Mouse (Mus musculus) embryonic stem cell, embryonic (primary cell): ENCODE data around the gene 1700008O03Rik.

Experiments used
- CTCF ChIA-PET, 4 experiments: fragments of 300-600 bp in 2 of 4; fragments of 350-600 bp in 2 of 4; sonication (Branson Sonifier 250); formaldehyde crosslinking; loops; one replicate each; lab custom pipeline; 2022; ENCODE audit warnings: inconsistent platforms in 2 of 4; lab: Charles Lee
- POLR2A ChIA-PET, 4 experiments: fragments of 300-600 bp in 2 of 4; fragments of 350-600 bp in 2 of 4; sonication (Branson Sonifier 250); formaldehyde crosslinking; loops; one replicate each; lab custom pipeline; 2022; ENCODE audit warnings: antibody characterized with exemption in 4 of 4, inconsistent platforms in 1 of 4; lab: Charles Lee

The 1700008O03Rik gene

DNA sequence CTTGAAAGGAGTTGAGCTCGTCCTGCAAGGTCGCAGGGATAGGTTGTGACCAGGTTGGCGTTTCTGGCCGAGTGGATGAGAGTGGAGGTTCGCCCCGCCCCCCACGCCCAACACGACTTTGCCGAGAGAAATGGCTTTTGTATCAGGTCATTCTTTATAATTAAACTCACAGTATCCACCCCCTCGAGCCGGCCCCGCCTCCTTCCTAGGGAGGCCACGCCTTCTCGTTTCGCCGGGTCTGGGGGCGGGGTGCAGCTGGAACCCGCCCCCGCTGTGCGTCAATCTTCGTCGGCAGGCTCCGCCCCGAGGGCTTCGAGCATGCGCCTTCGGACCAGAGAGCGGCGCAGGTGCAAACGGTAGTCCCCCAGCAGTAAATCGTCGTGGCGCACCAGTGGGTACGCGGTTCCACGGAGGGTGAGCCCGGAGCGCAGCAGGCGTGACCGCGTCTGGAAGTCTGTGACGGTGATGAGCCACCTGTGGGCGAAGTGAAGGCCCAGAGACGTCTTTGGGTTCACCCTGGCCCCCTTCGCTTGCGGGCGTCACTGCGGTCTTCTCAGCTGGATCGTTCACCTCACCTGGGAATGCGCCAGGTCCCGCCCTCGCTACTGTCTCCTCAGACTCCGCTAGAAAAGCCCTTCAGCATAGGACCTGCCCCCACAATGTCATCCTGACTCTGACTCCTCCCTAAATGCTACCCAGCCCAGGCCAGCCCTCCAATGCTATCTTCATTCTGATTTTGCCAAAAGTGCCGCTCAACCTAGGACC is 25.5 kb downstream of the 1700008O03Rik start:
- POLR2A ChIA-PET, result interaction anchor here in 3 of 4 experiments (0.5 to 2.7 kb wide), 78 partner anchors 9 to 746 kb away, joined by 3 to 37 read pairs (median 4); partner anchors contain the start of genes Emc10 (in 2 of the 3), Fam71e1 (in 2 of the 3), Josd2 (in 2 of the 3) and Kcnc3 (in 2 of the 3)
- CTCF ChIA-PET, result interaction anchor here (0.5 to 2.2 kb wide), 30 partner anchors 9 to 747 kb away, joined by 3 to 26 read pairs (median 4); partner anchors contain the start of gene Pold1 (in 1 of the 4)

DNA sequence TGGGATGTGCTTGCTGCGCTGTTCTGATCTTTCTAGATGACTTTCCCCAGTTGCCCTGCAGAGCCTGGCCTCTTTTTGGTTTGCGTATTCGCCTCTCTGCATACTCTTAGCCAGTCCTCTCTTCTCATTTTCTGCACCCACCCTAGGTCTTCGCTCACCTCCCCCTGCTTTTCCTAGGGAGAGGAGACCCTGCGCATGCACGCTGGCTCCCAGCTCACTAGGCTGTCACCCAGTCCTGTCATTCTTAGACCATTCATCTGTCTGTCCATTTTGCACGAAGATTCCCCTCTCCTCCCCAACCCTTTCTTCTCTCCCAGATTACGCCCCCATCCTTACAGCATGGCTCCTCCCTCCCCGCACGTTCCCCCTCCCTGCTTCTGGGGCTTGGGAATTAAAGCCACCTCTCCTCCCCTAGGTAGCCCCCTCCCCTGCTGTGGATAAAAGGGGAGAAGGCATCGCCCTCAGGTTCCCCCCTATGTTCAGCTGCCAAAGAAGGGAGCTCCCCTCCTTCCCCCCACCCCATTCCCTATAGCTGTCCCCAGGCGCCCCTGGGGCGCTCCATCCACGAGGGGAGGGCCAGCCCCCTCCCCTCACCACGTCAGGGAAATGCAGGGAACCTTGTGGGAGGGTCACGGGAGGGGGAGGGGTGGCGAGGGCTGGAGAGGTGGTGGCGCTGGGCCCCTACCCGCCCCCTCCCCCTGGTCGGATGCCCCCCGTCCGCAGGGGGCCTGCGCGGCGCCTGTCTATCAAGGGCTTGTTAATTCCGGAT is 26.6 kb downstream of the 1700008O03Rik start:
- ChIA-PET POLR2A (interaction anchor here in 3 of 4 experiments (0.5 to 2.7 kb wide), 37 partner anchors 8 to 745 kb away, joined by 3 to 37 read pairs (median 4); partner anchors contain the start of genes Emc10 (in 2 of the 3), Fam71e1 (in 2 of the 3), Akt1s1 (in 1 of the 3) and Josd2 (in 1 of the 3)), CTCF (interaction anchor here in 3 of 4 experiments (0.8 to 2.2 kb wide), 10 partner anchors 8 to 343 kb away, joined by 3 to 26 read pairs (median 5); no protein-coding TSS in a partner anchor)

DNA sequence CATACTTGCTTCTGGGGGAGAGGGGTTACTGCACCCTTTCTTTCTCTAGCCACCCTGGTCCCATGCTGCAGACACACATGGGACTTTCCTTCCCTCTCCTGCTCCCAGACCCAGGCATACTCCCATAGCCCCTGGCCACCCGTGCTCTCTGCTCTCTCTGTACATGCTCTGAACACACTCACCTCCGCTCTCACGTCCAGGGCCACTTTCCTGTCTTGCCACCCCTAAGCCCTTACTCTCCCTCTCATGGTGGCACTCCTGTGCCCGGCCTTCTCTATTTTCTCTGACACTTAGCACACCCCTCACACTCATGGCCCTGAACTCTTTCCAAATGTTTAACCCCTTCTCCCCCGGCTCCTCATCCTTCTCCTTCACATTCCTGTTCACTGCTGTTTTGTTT is 27.6 kb downstream of the 1700008O03Rik start:
- ChIA-PET CTCF (interaction anchor here in 3 of 4 experiments (0.6 to 0.7 kb wide), 4 partner anchors 95 to 345 kb away, joined by 3 to 6 read pairs (median 6); no protein-coding TSS in a partner anchor), POLR2A (interaction anchor here in 2 of 4 experiments (0.5 to 1.2 kb wide), 7 partner anchors 14 to 922 kb away, joined by 3 to 5 read pairs (median 3); partner anchors contain the start of gene Pold1 (in 1 of the 2))

- ChIA-PET POLR2A (interaction anchor here in 2 of 4 experiments (0.5 to 1.2 kb wide), 8 partner anchors 14 to 922 kb away, joined by 3 to 5 read pairs (median 3); partner anchors contain the start of gene Pold1 (in 1 of the 2)), CTCF (interaction anchor here in 3 of 4 experiments (0.6 to 0.7 kb wide), 4 partner anchors 94 to 345 kb away, joined by 3 to 6 read pairs (median 6); no protein-coding TSS in a partner anchor)
Measured at GRCm38 (mm10) chr7:44357531-44357930, 28.1 kb downstream of the 1700008O03Rik start.

- ChIA-PET POLR2A (interaction anchor here in 3 of 4 experiments (0.6 to 2.5 kb wide), 13 partner anchors 12 to 1103 kb away, joined by 3 to 11 read pairs (median 3); no protein-coding TSS in a partner anchor), CTCF (interaction anchor here in 3 of 4 experiments (0.6 to 1.2 kb wide), 4 partner anchors 80 to 104 kb away, joined by 3 to 5 read pairs (median 4); no protein-coding TSS in a partner anchor)
Measured at GRCm38 (mm10) chr7:44356590-44357481, 28.8 kb downstream of the 1700008O03Rik start.

GRCm38 (mm10) chr7:44355411-44355810 is 30.2 kb downstream of the 1700008O03Rik start:
- CTCF ChIA-PET, result interaction anchor here in 2 of 4 experiments (1.0 to 3.1 kb wide), 4 partner anchors 20 to 92 kb away, joined by 3 to 13 read pairs (median 4); no protein-coding TSS in a partner anchor
- POLR2A ChIA-PET, result interaction anchor here in 2 of 4 experiments (0.8 to 3.4 kb wide), 13 partner anchors 10 to 235 kb away, joined by 3 to 20 read pairs (median 4); partner anchors contain the start of gene Kcnc3 (in 1 of the 2)

DNA sequence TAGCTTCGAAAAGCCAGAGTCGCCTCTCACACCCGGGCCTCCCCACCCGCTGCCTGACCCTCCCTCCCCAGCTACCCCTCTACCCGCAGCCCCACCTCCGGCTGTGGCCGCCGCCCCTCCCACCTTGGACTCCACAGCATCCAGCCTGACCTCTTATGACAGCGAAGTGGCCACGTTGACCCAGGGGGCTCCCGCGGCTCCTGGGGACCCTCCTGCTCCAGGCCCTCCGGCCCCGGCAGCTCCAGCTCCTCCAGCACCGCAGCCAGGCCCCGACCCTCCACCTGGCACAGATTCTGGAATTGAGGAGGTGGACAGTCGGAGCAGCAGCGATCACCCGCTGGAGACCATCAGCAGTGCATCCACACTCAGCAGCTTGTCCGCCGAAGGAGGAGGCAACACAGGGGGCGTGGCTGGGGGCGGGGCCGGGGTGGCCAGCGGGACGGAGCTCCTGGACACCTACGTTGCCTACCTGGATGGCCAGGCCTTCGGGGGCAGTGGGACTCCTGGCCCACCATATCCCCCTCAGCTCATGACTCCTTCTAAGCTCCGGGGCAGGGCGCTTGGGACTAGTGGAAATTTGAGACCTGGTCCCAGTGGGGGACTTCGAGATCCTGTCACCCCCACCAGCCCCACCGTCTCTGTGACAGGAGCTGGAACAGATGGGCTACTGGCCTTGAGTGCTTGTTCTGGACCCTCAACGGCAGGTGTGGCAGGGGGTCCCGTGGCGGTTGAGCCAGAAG is 31.8 kb downstream of the 1700008O03Rik start:
- ChIA-PET POLR2A (interaction anchor here (0.5 to 3.4 kb wide), 36 partner anchors 9 to 1103 kb away, joined by 3 to 20 read pairs (median 4); partner anchors contain the start of genes 1700028J19Rik (in 1 of the 4), 2410002F23Rik (in 1 of the 4), Clec11a (in 1 of the 4) and Emc10 (in 1 of the 4)), CTCF (interaction anchor here (0.5 to 3.1 kb wide), 19 partner anchors 10 to 270 kb away, joined by 3 to 13 read pairs (median 3); no protein-coding TSS in a partner anchor)

DNA sequence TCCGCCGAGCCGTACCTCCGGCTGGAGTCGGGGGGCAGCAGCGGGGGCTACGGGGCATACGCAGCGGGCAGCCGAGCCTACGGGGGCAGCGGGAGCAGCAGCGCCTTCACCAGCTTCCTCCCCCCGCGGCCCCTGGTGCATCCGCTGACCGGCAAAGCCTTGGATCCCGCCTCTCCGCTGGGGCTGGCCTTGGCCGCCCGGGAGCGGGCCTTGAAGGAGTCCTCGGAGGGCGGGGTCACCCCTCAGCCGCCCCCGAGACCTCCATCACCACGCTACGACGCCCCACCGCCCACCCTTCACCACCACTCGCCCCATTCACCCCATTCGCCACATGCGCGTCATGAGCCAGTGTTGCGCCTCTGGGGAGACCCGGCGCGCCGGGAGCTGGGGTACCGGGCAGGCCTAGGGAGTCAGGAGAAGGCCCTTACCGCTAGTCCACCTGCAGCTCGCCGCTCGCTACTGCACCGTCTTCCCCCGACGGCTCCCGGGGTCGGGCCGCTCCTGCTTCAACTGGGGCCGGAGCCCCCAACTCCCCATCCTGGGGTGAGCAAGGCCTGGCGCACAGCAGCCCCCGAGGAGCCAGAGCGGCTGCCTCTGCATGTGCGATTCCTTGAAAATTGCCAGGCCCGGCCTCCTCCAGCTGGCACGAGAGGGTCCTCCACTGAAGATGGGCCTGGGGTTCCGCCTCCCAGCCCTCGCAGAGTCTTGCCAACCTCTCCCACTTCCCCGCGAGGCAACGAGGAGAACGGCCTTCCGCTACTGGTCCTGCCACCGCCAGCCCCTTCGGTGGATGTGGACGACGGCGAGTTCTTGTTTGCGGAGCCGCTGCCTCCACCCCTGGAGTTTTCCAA is 32.6 kb downstream of the 1700008O03Rik start:
- POLR2A ChIA-PET, result interaction anchor here (0.6 to 3.4 kb wide), 23 partner anchors 8 to 617 kb away, joined by 3 to 20 read pairs (median 4); partner anchors contain the start of genes Emc10 (in 1 of the 4) and Fam71e1 (in 1 of the 4)
- CTCF ChIA-PET, result interaction anchor here in 3 of 4 experiments (0.5 to 3.1 kb wide), 15 partner anchors 9 to 271 kb away, joined by 3 to 13 read pairs (median 4); no protein-coding TSS in a partner anchor

DNA sequence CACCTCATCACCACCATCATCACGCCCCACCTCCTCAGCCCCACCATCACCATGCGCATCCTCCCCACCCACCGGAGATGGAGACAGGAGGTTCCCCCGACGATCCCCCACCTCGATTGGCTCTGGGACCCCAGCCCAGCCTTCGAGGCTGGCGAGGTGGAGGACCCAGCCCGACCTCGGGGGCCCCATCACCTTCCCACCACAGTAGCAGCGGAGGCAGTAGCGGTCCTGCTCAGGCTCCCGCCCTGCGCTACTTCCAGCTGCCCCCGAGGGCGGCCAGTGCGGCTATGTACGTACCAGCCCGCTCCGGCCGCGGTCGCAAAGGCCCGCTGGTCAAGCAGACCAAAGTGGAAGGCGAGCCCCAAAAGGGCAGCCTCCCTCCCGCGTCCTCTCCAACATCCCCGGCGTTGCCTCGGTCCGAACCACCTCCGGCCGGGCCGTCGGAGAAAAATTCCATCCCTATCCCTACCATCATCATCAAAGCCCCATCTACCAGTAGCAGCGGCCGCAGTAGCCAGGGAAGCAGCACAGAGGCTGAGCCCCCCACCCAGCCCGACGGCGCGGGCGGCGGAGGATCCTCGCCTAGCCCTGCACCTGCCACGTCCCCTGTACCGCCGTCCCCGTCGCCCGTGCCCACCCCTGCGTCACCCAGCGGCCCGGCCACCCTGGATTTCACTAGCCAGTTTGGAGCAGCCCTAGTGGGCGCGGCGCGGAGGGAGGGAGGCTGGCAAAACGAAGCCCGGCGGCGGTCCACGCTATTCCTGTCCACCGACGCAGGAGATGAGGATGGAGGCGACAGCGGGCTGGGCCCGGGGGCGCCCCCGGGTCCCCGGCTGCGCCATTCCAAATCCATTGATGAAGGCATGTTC is 33.5 kb downstream of the 1700008O03Rik start:
- POLR2A ChIA-PET, result interaction anchor here in 3 of 4 experiments (0.6 to 3.6 kb wide), 27 partner anchors 8 to 437 kb away, joined by 3 to 20 read pairs (median 6); partner anchors contain the start of genes 1700028J19Rik (in 1 of the 3), 2410002F23Rik (in 1 of the 3), Fam71e1 (in 1 of the 3) and Gm15517 (in 1 of the 3)
- CTCF ChIA-PET, result interaction anchor here (0.5 to 3.1 kb wide), 46 partner anchors 8 to 432 kb away, joined by 3 to 48 read pairs (median 5); partner anchors contain the start of genes Gm15517 (in 2 of the 4), Emc10 (in 1 of the 4) and Fam71e1 (in 1 of the 4)

GRCm38 (mm10) chr7:44350957-44351711 is 34.5 kb downstream of the 1700008O03Rik start:
- POLR2A ChIA-PET, result interaction anchor here in 3 of 4 experiments (0.6 to 3.6 kb wide), 34 partner anchors 8 to 436 kb away, joined by 3 to 20 read pairs (median 4); partner anchors contain the start of genes Josd2 (in 2 of the 3), 1700028J19Rik (in 1 of the 3), 2410002F23Rik (in 1 of the 3) and Fam71e1 (in 1 of the 3)
- CTCF ChIA-PET, result interaction anchor here (0.6 to 3.1 kb wide), 47 partner anchors 9 to 431 kb away, joined by 3 to 48 read pairs (median 4); partner anchors contain the start of genes Gm15517 (in 2 of the 4), 1700028J19Rik (in 1 of the 4), 2410002F23Rik (in 1 of the 4) and Emc10 (in 1 of the 4)

GRCm38 (mm10) chr7:44349043-44349442 is 36.6 kb downstream of the 1700008O03Rik start:
- POLR2A ChIA-PET, result interaction anchor here (0.6 to 3.6 kb wide), 16 partner anchors 11 to 776 kb away, joined by 3 to 20 read pairs (median 4); partner anchors contain the start of gene Gm15517 (in 1 of the 4)

GRCm38 (mm10) chr7:44344622-44345021 is 41.0 kb downstream of the 1700008O03Rik start:
- POLR2A ChIA-PET, result interaction anchor here in 3 of 4 experiments (0.7 to 2.5 kb wide), 10 partner anchors 9 to 585 kb away, joined by 3 to 10 read pairs (median 4); no protein-coding TSS in a partner anchor
- CTCF ChIA-PET, result interaction anchor here in 2 of 4 experiments (0.7 to 1.8 kb wide), 5 partner anchors 27 to 1442 kb away, joined by 3 to 5 read pairs (median 3); no protein-coding TSS in a partner anchor

More at GRCm38 (mm10) chr7:44349043-44349442, 36.6 kb downstream of the 1700008O03Rik start:
- CTCF ChIA-PET, result interaction anchor here in 3 of 4 experiments (0.6 to 2.0 kb wide), 6 partner anchors 86 to 434 kb away, joined by 3 to 17 read pairs (median 6); no protein-coding TSS in a partner anchor
